Mouse (Mus musculus) B cell, adult (primary cell): ENCODE data around the gene Ankrd13d. TPM values are rescaled to one million over a fixed set of nuclear protein-coding genes. Genes with fewer than 3 reads are reported as not detected.

Experiments
- total RNA-seq: library from RNA; stranded (reverse); gene quantifications from 4 replicates; pipeline ENCODE4 v1.2.4, GENCODE M21; 2023; ENCODE audit not compliant: inconsistent age

Gene Ankrd13d
- total RNA-seq, result 22.0 to 30.9 TPM (median 23.6 TPM) in 4 replicates

DNA sequence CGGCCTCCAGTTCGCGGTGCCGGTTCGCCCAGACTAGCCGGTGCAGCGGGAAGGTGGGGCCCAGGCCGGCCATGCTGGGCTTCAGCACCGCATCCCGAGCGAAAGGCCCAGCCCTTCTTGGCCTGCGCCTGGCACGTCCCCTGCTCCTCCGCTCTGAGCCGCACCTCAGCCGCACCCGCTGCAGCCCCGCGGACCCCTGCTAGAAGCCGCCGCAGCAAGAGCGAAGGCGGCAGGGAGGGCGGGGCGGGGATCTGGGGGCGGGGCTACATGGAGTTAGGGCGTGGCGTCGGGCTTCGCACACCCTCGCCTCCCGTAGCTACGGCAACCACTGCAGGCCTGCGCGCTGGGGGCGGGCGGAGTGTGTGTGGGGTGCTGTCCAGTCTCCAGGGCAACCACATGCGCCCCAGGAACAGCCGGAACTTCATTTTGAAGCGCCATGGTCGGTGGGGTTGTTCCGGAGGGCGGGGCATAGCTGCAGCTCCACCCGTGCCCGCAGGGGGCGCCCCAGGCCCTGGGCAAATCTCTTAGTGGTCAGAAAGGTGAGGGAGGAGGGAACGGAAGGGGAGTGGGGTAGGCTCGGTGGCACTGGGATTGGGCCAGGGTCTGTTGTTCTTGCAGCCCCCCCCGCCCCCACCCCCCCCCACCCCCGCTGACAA lies at the start of gene Ankrd13d:
Gene Ankrd13d (minus strand): TSS at position 240 of the 656 bp plus-strand sequence.

DNA sequence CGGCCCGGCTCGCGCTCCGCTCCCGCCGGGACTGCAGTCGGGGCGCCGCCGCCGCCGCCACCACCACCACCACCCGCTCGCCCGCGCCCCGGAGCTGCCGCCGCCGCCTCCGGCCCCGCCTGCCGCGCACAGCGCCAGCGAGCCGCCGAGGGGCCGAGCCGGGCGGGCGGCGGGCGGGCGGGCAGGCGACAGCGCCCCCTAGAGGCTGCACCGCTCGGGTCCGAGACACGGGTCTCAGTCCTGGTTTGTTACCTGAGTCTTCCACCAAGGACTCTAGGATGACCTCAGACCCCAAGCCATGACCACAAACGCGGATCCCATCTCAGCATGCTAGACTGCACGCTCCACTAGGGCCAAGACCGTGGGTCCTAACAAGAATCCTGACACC lies 23.2 kb upstream of the Ankrd13d start, which contains the start of gene Grk2:
Gene Grk2 (minus strand): TSS at position 33 of the 388 bp plus-strand sequence.

DNA sequence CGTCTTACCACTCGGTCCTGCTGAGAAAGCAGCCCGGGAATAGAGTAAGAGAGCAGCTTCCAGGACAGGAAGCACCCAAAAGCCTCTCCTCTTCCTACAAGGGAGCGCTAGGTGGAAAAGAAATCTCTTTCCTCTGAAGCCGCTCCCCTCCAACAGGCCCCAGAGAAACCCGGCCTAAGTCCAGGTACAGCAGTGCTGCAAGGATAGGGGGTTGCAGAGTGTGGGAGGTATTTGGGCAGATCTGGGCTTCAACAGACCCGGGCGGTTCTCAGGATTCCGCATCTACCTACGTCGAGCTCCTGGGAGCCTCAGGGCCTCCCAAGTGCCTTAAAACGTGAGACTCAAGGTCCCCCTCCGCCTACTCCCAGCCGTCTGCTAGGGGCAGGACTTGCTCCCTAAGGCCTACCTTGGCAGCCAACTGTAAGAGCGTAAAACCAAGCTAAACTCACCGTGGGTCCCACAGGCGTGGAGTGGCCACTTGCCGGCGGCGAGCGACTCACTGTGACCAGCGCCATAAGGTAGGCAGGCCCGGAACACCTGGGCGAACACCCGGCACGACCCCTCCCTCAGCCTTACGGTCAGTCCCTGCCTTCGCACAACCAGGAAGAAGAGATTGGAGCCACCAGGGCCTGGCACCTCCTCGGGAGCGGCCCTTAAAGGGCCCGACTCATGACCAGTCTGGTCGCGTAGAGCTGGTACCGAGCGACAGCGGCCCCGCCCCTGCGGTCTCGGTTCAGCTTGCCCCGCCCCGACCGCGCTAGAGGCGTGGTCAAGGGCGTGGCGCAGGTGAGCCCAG lies 14.2 kb downstream of the Ankrd13d start, which contains the start of gene Ssh3:
Gene Ssh3 (minus strand): TSS at position 615 of the 796 bp plus-strand sequence.

DNA sequence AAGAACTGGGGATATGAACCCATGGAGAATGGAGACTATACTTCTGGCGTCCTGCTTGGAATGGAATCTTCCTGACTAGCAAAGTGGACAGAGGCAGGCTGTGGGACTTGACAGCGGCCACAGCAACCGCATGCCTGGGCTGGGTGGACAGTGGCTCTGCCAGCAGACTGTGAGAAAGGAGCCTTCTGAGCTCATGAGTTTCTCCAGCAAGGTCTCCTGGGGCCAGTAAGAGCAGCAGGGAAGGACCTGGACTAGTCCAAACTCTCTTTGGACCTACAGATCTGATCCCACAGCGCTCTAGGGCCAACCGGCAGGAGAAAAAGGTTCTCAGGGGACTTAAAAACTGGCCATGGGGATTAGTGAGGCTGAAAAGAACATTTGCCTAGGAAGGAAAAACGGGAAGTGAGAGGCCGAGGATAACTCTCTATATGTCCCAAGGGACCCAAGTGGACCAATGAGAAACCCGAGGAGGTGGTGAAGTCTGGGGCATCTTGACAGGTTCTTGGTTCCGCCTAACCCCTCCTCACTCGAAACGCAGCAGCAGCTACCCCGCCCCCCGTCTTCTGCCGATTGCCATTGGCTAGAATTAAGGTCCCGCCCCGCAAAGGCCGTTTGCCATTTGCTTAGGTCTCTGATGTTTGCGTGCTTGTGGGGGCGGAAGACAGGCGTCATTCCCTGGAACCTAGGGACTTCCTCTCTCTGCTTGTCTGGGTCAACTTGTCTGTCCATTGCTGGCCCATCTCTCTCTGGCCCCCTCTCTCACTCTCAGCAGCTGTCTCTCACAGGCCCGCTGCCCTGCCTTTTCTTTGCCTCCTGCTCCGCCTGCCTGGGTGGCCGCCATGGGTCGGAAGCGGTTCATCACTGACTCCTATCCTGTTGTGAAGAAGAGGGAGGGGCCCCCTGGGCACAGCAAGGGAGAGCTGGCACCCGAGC lies 51.4 kb downstream of the Ankrd13d start, which contains the start of gene Pold4:
Gene Pold4 (plus strand): TSS at position 647 of the 933 bp plus-strand sequence.

Other genes starting within 250 kb of the Ankrd13d start
- gene Gstp1, start 245.2 kb downstream of the Ankrd13d start, total RNA-seq, result 129 to 162 TPM (median 142 TPM) in 4 replicates
- gene Gstp2, start 237.1 kb downstream of the Ankrd13d start, total RNA-seq, result 8.5 to 13.7 TPM (median 10.5 TPM) in 4 replicates
- not detected in 4 replicates for gene Gstp3, start 223.6 kb downstream of the Ankrd13d start, total RNA-seq
- gene Cabp2, start 201.6 kb downstream of the Ankrd13d start, total RNA-seq, result not detected in 4 replicates
- gene Cdk2ap2, start 186.0 kb downstream of the Ankrd13d start, total RNA-seq, result 125 to 143 TPM (median 131 TPM) in 4 replicates
- 177 to 203 TPM (median 187 TPM) in 4 replicates for gene Pitpnm1, start 183.1 kb downstream of the Ankrd13d start, total RNA-seq
- gene Aip, start 157.3 kb downstream of the Ankrd13d start, total RNA-seq, result 93.0 to 109 TPM (median 99.7 TPM) in 4 replicates
- 0.38 to 0.78 TPM (median 0.69 TPM) in 4 replicates for gene Gpr152, start 143.3 kb downstream of the Ankrd13d start, total RNA-seq
- gene Cabp4, start 139.1 kb downstream of the Ankrd13d start, total RNA-seq, result 1.8 to 2.4 TPM (median 2.0 TPM) in 4 replicates
- 142 to 167 TPM (median 154 TPM) in 4 replicates for gene Coro1b, start 134.5 kb downstream of the Ankrd13d start, total RNA-seq
- 373 to 450 TPM (median 401 TPM) in 4 replicates for gene Ptprcap, start 129.5 kb downstream of the Ankrd13d start, total RNA-seq
- 49.7 to 66.7 TPM (median 51.3 TPM) in 4 replicates for gene Rps6kb2, start 119.8 kb downstream of the Ankrd13d start, total RNA-seq
- 78.2 to 88.7 TPM (median 80.1 TPM) in 4 replicates for gene Carns1, start 107.7 kb downstream of the Ankrd13d start, total RNA-seq
- 250 to 285 TPM (median 268 TPM) in 4 replicates for gene Tbc1d10c, start 91.9 kb downstream of the Ankrd13d start, total RNA-seq
- 381 to 449 TPM (median 412 TPM) in 4 replicates for gene Ppp1ca, start 91.1 kb downstream of the Ankrd13d start, total RNA-seq
- 53.6 to 56.9 TPM (median 55.2 TPM) in 4 replicates for gene Rad9a, start 81.5 kb downstream of the Ankrd13d start, total RNA-seq
- gene Clcf1, start 68.9 kb downstream of the Ankrd13d start, total RNA-seq, result 141 to 150 TPM (median 145 TPM) in 4 replicates
- not detected in 4 replicates for gene AC109138.7, start 68.8 kb downstream of the Ankrd13d start, total RNA-seq
- gene Pold4, start 51.2 kb downstream of the Ankrd13d start, total RNA-seq, result 199 to 218 TPM (median 212 TPM) in 4 replicates
- 22.2 to 34.5 TPM (median 24.6 TPM) in 4 replicates for gene Ssh3, start 14.0 kb downstream of the Ankrd13d start, total RNA-seq
- gene Grk2, start 23.1 kb upstream of the Ankrd13d start, total RNA-seq, result 533 to 592 TPM (median 549 TPM) in 4 replicates
- 209 to 242 TPM (median 228 TPM) in 4 replicates for gene Kdm2a, start 115.1 kb upstream of the Ankrd13d start, total RNA-seq
- gene Rhod, start 156.3 kb upstream of the Ankrd13d start, total RNA-seq, result 0.57 to 1.1 TPM (median 1.0 TPM) in 3 of 4 replicates, not detected in the other
- not detected in 4 replicates for gene Syt12, start 194.3 kb upstream of the Ankrd13d start, total RNA-seq
- gene 2010003K11Rik, start 215.4 kb upstream of the Ankrd13d start, total RNA-seq, result not detected in 4 replicates
- 3.8 to 8.0 TPM (median 4.9 TPM) in 4 replicates for gene Pcx, start 227.3 kb upstream of the Ankrd13d start, total RNA-seq